Mouse (Mus musculus) macrophage (primary cell): ENCODE data around the gene Cav1. TPM values are rescaled to one million over a fixed set of nuclear protein-coding genes. Genes with fewer than 3 reads are reported as not detected.

Source experiments
- H3K27ac ChIP-seq: fragments of 350-480 bp; formaldehyde crosslinking; 2 replicates; pipeline ENCODE4 v1.9.0; 2021
- H3K36me3 ChIP-seq: fragments of 350-480 bp; formaldehyde crosslinking; 2 replicates; pipeline ENCODE4 v1.9.0; 2021; ENCODE audit errors: inconsistent target
- H3K4me3 ChIP-seq: fragments of 350-480 bp; formaldehyde crosslinking; 2 replicates; pipeline ENCODE4 v1.9.0; 2021; ENCODE audit errors: inconsistent target
- H3K79me2 ChIP-seq: fragments of 350-480 bp; formaldehyde crosslinking; 2 replicates; pipeline ENCODE4 v1.9.0; 2021; ENCODE audit errors: inconsistent target
- WGBS: methylation state at CpG from one replicate; pipeline ENCODE4 v1.1.7; 2026; ENCODE audit warnings: inconsistent platforms; ENCODE audit not compliant: missing documents; 5-methylcytosine and 5-hydroxymethylcytosine counted together
- polyA plus RNA-seq: library from polyadenylated mRNA; stranded (reverse); fragments of 250-400 nt; gene quantifications from 3 replicates; pipeline ENCODE4 v1.2.4, GENCODE M21; 2018; ENCODE audit warnings: inconsistent platforms

Cav1 gene
- polyA plus RNA-seq, 1 experiment from 2014 or later = 0.07 TPM

- peak overlapping the region; percentile 18; the same call in 1 of the 2 replicates for H3K4me3 ChIP-seq
- WGBS = 16% methylated on average over 28 of the region's 31 CpGs
Measured at GRCm38 (mm10) chr6:17307461-17308115, 1.5 kb downstream of the Cav1 start.

GRCm38 (mm10) chr6:17308661-17309060 is 2.5 kb downstream of the Cav1 start:
- 83% methylated on average over 2 of the region's 2 CpGs for WGBS

More at GRCm38 (mm10) chr6:17307461-17308115, 1.5 kb downstream of the Cav1 start:
- Histone ChIP-seq H3K36me3 (no peaks in the 10 kb centered on the region), H3K27ac (no peak overlapping the region), H3K79me2 (no peaks in the 10 kb centered on the region)

GRCm38 (mm10) chr6:17309260-17309659 is 3.1 kb downstream of the Cav1 start:
- Histone ChIP-seq H3K36me3 (no peaks in the 10 kb centered on the region), H3K79me2 (no peaks in the 10 kb centered on the region), H3K27ac (no peak overlapping the region), H3K4me3 (no peak overlapping the region)
- WGBS = 92% methylated on average over 2 of the region's 2 CpGs

More at GRCm38 (mm10) chr6:17308661-17309060, 2.5 kb downstream of the Cav1 start:
- Histone ChIP-seq H3K79me2 (no peaks in the 10 kb centered on the region), H3K4me3 (no peak overlapping the region), H3K36me3 (no peaks in the 10 kb centered on the region), H3K27ac (no peak overlapping the region)

GRCm38 (mm10) chr6:17314241-17314640 is 8.1 kb downstream of the Cav1 start:
- Histone ChIP-seq H3K79me2 (no peaks in the 10 kb centered on the region), H3K36me3 (no peaks in the 10 kb centered on the region), H3K27ac (no peak overlapping the region), H3K4me3 (no peak overlapping the region)
- WGBS = 92% methylated on average over 2 of the region's 2 CpGs

GRCm38 (mm10) chr6:17314659-17315616 is 8.8 kb downstream of the Cav1 start:
- H3K36me3 ChIP-seq = no peaks in the 10 kb centered on the region
- WGBS = 88% methylated on average over 4 of the region's 5 CpGs
- H3K4me3 ChIP-seq = no peak overlapping the region
- no peak overlapping the region for H3K27ac ChIP-seq
- no peaks in the 10 kb centered on the region for H3K79me2 ChIP-seq

GRCm38 (mm10) chr6:17316294-17317166 is 10.4 kb downstream of the Cav1 start:
- WGBS = 74% methylated on average over 15 of the region's 15 CpGs
- no peak overlapping the region for H3K27ac ChIP-seq
- H3K4me3 ChIP-seq = no peak overlapping the region
- H3K79me2 ChIP-seq = no peaks in the 10 kb centered on the region
- H3K36me3 ChIP-seq = no peaks in the 10 kb centered on the region

- Histone ChIP-seq H3K36me3 (no peaks in the 10 kb centered on the region), H3K4me3 (no peak overlapping the region), H3K27ac (no peak overlapping the region), H3K79me2 (no peaks in the 10 kb centered on the region)
- WGBS = 70% methylated on average over 1 of the region's 1 CpGs
Measured at GRCm38 (mm10) chr6:17317167-17317524, 11.0 kb downstream of the Cav1 start.

GRCm38 (mm10) chr6:17317944-17318343 is 11.8 kb downstream of the Cav1 start:
- Histone ChIP-seq H3K27ac (no peak overlapping the region), H3K79me2 (no peaks in the 10 kb centered on the region), H3K4me3 (no peak overlapping the region), H3K36me3 (no peaks in the 10 kb centered on the region)
- 11% methylated on average over 1 of the region's 1 CpGs for WGBS

- 77% methylated on average over 6 of the region's 6 CpGs for WGBS
- Histone ChIP-seq H3K4me3 (no peak overlapping the region), H3K27ac (no peak overlapping the region), H3K79me2 (no peaks in the 10 kb centered on the region), H3K36me3 (no peaks in the 10 kb centered on the region)
Measured at GRCm38 (mm10) chr6:17321976-17322375, 15.8 kb downstream of the Cav1 start.

- Histone ChIP-seq H3K27ac (no peak overlapping the region), H3K79me2 (no peaks in the 10 kb centered on the region), H3K4me3 (no peak overlapping the region), H3K36me3 (no peaks in the 10 kb centered on the region)
- WGBS = 83% methylated on average over 11 of the region's 11 CpGs
Measured at GRCm38 (mm10) chr6:17327216-17327615, 21.1 kb downstream of the Cav1 start.

GRCm38 (mm10) chr6:17329801-17330200 is 23.7 kb downstream of the Cav1 start:
- Histone ChIP-seq H3K79me2 (no peaks in the 10 kb centered on the region), H3K4me3 (no peak overlapping the region), H3K27ac (no peak overlapping the region), H3K36me3 (no peaks in the 10 kb centered on the region)
- WGBS = 21% methylated on average over 3 of the region's 3 CpGs

- Histone ChIP-seq H3K36me3 (no peaks in the 10 kb centered on the region), H3K27ac (no peak overlapping the region), H3K79me2 (no peaks in the 10 kb centered on the region), H3K4me3 (no peak overlapping the region)
- WGBS = 100% methylated on average over 2 of the region's 2 CpGs
Measured at GRCm38 (mm10) chr6:17337724-17338123, 31.6 kb downstream of the Cav1 start.

- no peak overlapping the region for H3K27ac ChIP-seq
- H3K36me3 ChIP-seq = no peaks in the 10 kb centered on the region
- 24% methylated on average over 2 of the region's 2 CpGs for WGBS
- no peaks in the 10 kb centered on the region for H3K79me2 ChIP-seq
- H3K4me3 ChIP-seq = no peak overlapping the region
Measured at GRCm38 (mm10) chr6:17340406-17340805, 34.3 kb downstream of the Cav1 start.

GRCm38 (mm10) chr6:17348011-17348410 is 41.9 kb downstream of the Cav1 start:
- Histone ChIP-seq H3K4me3 (no peak overlapping the region), H3K36me3 (no peaks in the 10 kb centered on the region), H3K27ac (no peak overlapping the region), H3K79me2 (no peaks in the 10 kb centered on the region)
- WGBS = 89% methylated on average over 3 of the region's 3 CpGs
